Mouse (Mus musculus): ENCODE results near the gene Sema4d. TPM values are rescaled to one million over a fixed set of nuclear protein-coding genes. Genes with fewer than 3 reads are reported as not detected.

Sema4d gene
- polyA plus RNA-seq, 1 experiment from 2014 or later = 12.3 TPM

- Histone ChIP-seq H3K4me1 (ENCODE audit: insufficient read depth) (peaks cover 10% of the 10 kb centered on the region), H3K4me2 (no peak overlapping the region), H3K4me3 (ENCODE audit: low read depth, low read length) (no peak overlapping the region), H3K27ac (ENCODE audit: low read depth) (no peak overlapping the region), H3K36me3 (ENCODE audit: insufficient read depth) (no peaks in the 10 kb centered on the region), H3K27me3 (ENCODE audit: insufficient read depth, low read length) (no peaks in the 10 kb centered on the region), H3K9me3 (ENCODE audit: low read depth, low read length) (no peaks in the 10 kb centered on the region), H3K9ac (no peak overlapping the region)
- no peak for DNase-seq
- ATAC-seq (ENCODE audit: insufficient read depth) = no peak
- WGBS = 67% methylated on average over 3 of the region's 3 CpGs
- no peak for TF ChIP-seq CTCF (IDR thresholded peaks at IDR 0.05; ENCODE audit: low read depth)
These were observed 49.7 kb downstream of the Sema4d start for GRCm38 (mm10) chr13:51743855-51744254.

- H3K27ac ChIP-seq (ENCODE audit: low read depth) = no peak overlapping the region
- ATAC-seq (ENCODE audit: insufficient read depth) (no peak), DNase-seq (no peak)
- no peaks in the 10 kb centered on the region for H3K27me3 ChIP-seq (ENCODE audit: insufficient read depth, low read length)
- TF ChIP-seq CTCF (IDR thresholded peaks at IDR 0.05; ENCODE audit: low read depth) = no peak
- no peaks in the 10 kb centered on the region for H3K4me1 ChIP-seq (ENCODE audit: insufficient read depth)
- no peak overlapping the region for H3K4me3 ChIP-seq (ENCODE audit: low read depth, low read length)
- whole genome bisulfite sequencing = 81% methylated on average over 10 of the region's 10 CpGs
- H3K36me3 ChIP-seq (ENCODE audit: insufficient read depth) = no peaks in the 10 kb centered on the region
- H3K4me2 ChIP-seq = no peak overlapping the region
- no peak overlapping the region for H3K9ac ChIP-seq
- no peaks in the 10 kb centered on the region for H3K9me3 ChIP-seq (ENCODE audit: low read depth, low read length)
These were observed 50.9 kb downstream of the Sema4d start for GRCm38 (mm10) chr13:51742551-51743052.

GRCm38 (mm10) chr13:51740776-51741175 is 52.8 kb downstream of the Sema4d start:
- Histone ChIP-seq H3K9me3 (ENCODE audit: low read depth, low read length) (no peaks in the 10 kb centered on the region), H3K4me1 (ENCODE audit: insufficient read depth) (no peaks in the 10 kb centered on the region), H3K4me2 (no peak overlapping the region), H3K27me3 (ENCODE audit: insufficient read depth, low read length) (no peaks in the 10 kb centered on the region), H3K36me3 (ENCODE audit: insufficient read depth) (no peaks in the 10 kb centered on the region), H3K4me3 (ENCODE audit: low read depth, low read length) (no peak overlapping the region), H3K9ac (no peak overlapping the region), H3K27ac (ENCODE audit: low read depth) (no peak overlapping the region)
- WGBS = 78% methylated on average over 5 of the region's 5 CpGs
- no peak for ATAC-seq (ENCODE audit: insufficient read depth)
- TF ChIP-seq CTCF (IDR thresholded peaks at IDR 0.05; ENCODE audit: low read depth) = no peak
- DNase-seq = no peak

GRCm38 (mm10) chr13:51739713-51740112 is 53.8 kb downstream of the Sema4d start:
- DNase-seq (no peak), ATAC-seq (ENCODE audit: insufficient read depth) (no peak)
- H3K27me3 ChIP-seq (ENCODE audit: insufficient read depth, low read length) = no peaks in the 10 kb centered on the region
- H3K9me3 ChIP-seq (ENCODE audit: low read depth, low read length) = no peaks in the 10 kb centered on the region
- no peak for TF ChIP-seq CTCF (IDR thresholded peaks at IDR 0.05; ENCODE audit: low read depth)
- WGBS = 84% methylated on average over 1 of the region's 1 CpGs
- H3K27ac ChIP-seq (ENCODE audit: low read depth) = no peak overlapping the region
- H3K4me3 ChIP-seq (ENCODE audit: low read depth, low read length) = no peak overlapping the region
- H3K9ac ChIP-seq = no peak overlapping the region
- H3K4me1 ChIP-seq (ENCODE audit: insufficient read depth) = no peaks in the 10 kb centered on the region
- no peaks in the 10 kb centered on the region for H3K36me3 ChIP-seq (ENCODE audit: insufficient read depth)
- H3K4me2 ChIP-seq = no peak overlapping the region

GRCm38 (mm10) chr13:51738531-51739117 is 54.9 kb downstream of the Sema4d start:
- H3K36me3 ChIP-seq (ENCODE audit: insufficient read depth) = no peaks in the 10 kb centered on the region
- H3K4me3 ChIP-seq (ENCODE audit: low read depth, low read length) = no peak overlapping the region
- DNase-seq = no peak
- no peaks in the 10 kb centered on the region for H3K27me3 ChIP-seq (ENCODE audit: insufficient read depth, low read length)
- no peak for TF ChIP-seq CTCF (IDR thresholded peaks at IDR 0.05; ENCODE audit: low read depth)
- no peak for ATAC-seq (ENCODE audit: insufficient read depth)
- H3K27ac ChIP-seq (ENCODE audit: low read depth) = no peak overlapping the region
- WGBS = 91% methylated on average over 11 of the region's 11 CpGs
- no peaks in the 10 kb centered on the region for H3K9me3 ChIP-seq (ENCODE audit: low read depth, low read length)
- H3K9ac ChIP-seq = no peak overlapping the region
- no peaks in the 10 kb centered on the region for H3K4me1 ChIP-seq (ENCODE audit: insufficient read depth)
- no peak overlapping the region for H3K4me2 ChIP-seq

GRCm38 (mm10) chr13:51737949-51738513 is 55.5 kb downstream of the Sema4d start:
- no peaks in the 10 kb centered on the region for H3K36me3 ChIP-seq (ENCODE audit: insufficient read depth)
- H3K4me2 ChIP-seq = no peak overlapping the region
- H3K9ac ChIP-seq = no peak overlapping the region
- no peak overlapping the region for H3K4me3 ChIP-seq (ENCODE audit: low read depth, low read length)
- no peaks in the 10 kb centered on the region for H3K27me3 ChIP-seq (ENCODE audit: insufficient read depth, low read length)
- no peak for TF ChIP-seq CTCF (IDR thresholded peaks at IDR 0.05; ENCODE audit: low read depth)
- no peak for DNase-seq
- ATAC-seq (ENCODE audit: insufficient read depth) = no peak
- no peaks in the 10 kb centered on the region for H3K9me3 ChIP-seq (ENCODE audit: low read depth, low read length)
- 58% methylated on average over 6 of the region's 6 CpGs for WGBS
- no peaks in the 10 kb centered on the region for H3K4me1 ChIP-seq (ENCODE audit: insufficient read depth)
- H3K27ac ChIP-seq (ENCODE audit: low read depth) = no peak overlapping the region

- TF ChIP-seq CTCF (IDR thresholded peaks at IDR 0.05; ENCODE audit: low read depth) = no peak
- no peak overlapping the region for H3K4me2 ChIP-seq
- peak overlapping the region; percentile 46 for H3K27ac ChIP-seq (ENCODE audit: low read depth)
These were observed 56.3 kb downstream of the Sema4d start for GRCm38 (mm10) chr13:51737033-51737948.

More at GRCm38 (mm10) chr13:51737033-51737948, 56.3 kb downstream of the Sema4d start:
- no peak for DNase-seq
- no peaks in the 10 kb centered on the region for H3K36me3 ChIP-seq (ENCODE audit: insufficient read depth)
- no peak for ATAC-seq (ENCODE audit: insufficient read depth)
- H3K9ac ChIP-seq = no peak overlapping the region
- H3K27me3 ChIP-seq (ENCODE audit: insufficient read depth, low read length) = no peaks in the 10 kb centered on the region
- H3K4me3 ChIP-seq (ENCODE audit: low read depth, low read length) = no peak overlapping the region
- H3K4me1 ChIP-seq (ENCODE audit: insufficient read depth) = no peaks in the 10 kb centered on the region
- WGBS = 55% methylated on average over 20 of the region's 20 CpGs
- H3K9me3 ChIP-seq (ENCODE audit: low read depth, low read length) = no peaks in the 10 kb centered on the region

All from lung, embryonic 14.5 days (tissue).